24 mouse cellular contexts compared by ENCODE assay signal in the genomic region with DNA sequence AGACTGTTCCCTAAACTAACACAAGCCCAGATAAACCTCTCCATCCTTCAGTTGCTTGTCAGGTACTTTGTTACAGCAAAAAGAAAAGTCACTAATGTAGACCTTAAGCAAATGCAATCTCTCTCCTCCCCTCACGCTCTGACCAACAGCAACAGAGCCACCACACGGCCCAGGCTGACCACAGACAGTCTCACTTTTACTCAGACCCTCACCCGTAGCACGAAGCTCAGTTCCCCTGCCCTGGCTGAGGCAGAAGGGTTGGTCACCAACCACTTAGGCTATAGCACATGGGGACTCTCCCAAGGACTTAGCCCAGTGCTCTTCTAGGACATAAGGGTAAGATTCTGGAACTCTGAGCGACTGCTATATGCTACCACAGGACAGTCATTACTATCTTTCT. TPM values are rescaled to one million over a fixed set of nuclear protein-coding genes. Genes with fewer than 3 reads are reported as not detected.
"Had no signal": no experiment of that assay in that cellular context is flagged by ENCODE, and none has a peak within 500 bp of the region (broad histone marks: within the 10 kb centered on the region; RNA-seq: fewer than 3 reads in every experiment).

No protein-coding gene starts in this region.

- H3K4me2 ChIP-seq: heart, embryonic 11.5 days; hindbrain, embryonic 14.5 days; intestine, embryonic 15.5 days; kidney, embryonic 15.5 days; limb, embryonic 13.5 days; limb, embryonic 15.5 days; liver, embryonic 12.5 days had no signal

- H3K27ac ChIP-seq: hindbrain, embryonic 14.5 days; intestine, embryonic 15.5 days; kidney, embryonic 15.5 days; kidney, postnatal 0 days; limb, embryonic 13.5 days; limb, embryonic 15.5 days; liver, embryonic 12.5 days; liver, embryonic 14.5 days had no signal

- ATAC-seq: hindbrain, embryonic 16.5 days; inflammation-experienced regulatory T-cells, adult 6 months; intestine, embryonic 15.5 days; intestine, postnatal 0 days; liver, embryonic 12.5 days had no signal

- H3K4me3 ChIP-seq: heart, embryonic 13.5 days; intestine, embryonic 15.5 days; kidney, embryonic 15.5 days; limb, embryonic 13.5 days; limb, embryonic 15.5 days; liver, embryonic 12.5 days had no signal

- DNase-seq: gastrocnemius, postnatal 14 days; gastrocnemius, postnatal 36 days; heart, adult 11 months; kidney, adult 2 months; kidney, adult 9 months; kidney, postnatal 14 days; kidney, postnatal 36 days; layer of hippocampus, adult 9-11 months; layer of hippocampus, postnatal 36 days; lung, adult 18-20 months had no signal

- H3K27me3 ChIP-seq: heart, embryonic 13.5 days; intestine, embryonic 15.5 days; kidney, embryonic 15.5 days; limb, embryonic 13.5 days; limb, embryonic 15.5 days; liver, embryonic 12.5 days had no signal

- H3K9ac ChIP-seq: hindbrain, embryonic 14.5 days; intestine, embryonic 15.5 days; kidney, embryonic 15.5 days; limb, embryonic 13.5 days; limb, embryonic 15.5 days; liver, embryonic 12.5 days; liver, embryonic 14.5 days had no signal

- H3K9me3 ChIP-seq: heart, embryonic 13.5 days; intestine, embryonic 15.5 days; kidney, embryonic 15.5 days; limb, embryonic 13.5 days; limb, embryonic 15.5 days; liver, embryonic 12.5 days had no signal

- H3K4me1 ChIP-seq: intestine, embryonic 15.5 days; kidney, embryonic 15.5 days; limb, embryonic 13.5 days; limb, embryonic 15.5 days; liver, embryonic 12.5 days had no signal

RNA-seq across cellular contexts. Expression of a gene that starts 27.7 kb away (rescaled TPM):
- total RNA-seq: hematopoietic stem cell, adult 5-6 weeks had no signal
- polyA plus RNA-seq: inflammation-experienced regulatory T-cells, adult 6 months had no signal
